8 mouse cellular contexts compared by ENCODE assay signal in genomic region chr9:40686421-40686899, GRCm38 (mm10). TPM values are rescaled to one million over a fixed set of nuclear protein-coding genes. Genes with fewer than 3 reads are reported as not detected.
DNase-seq lines count a peak whose midpoint lies in the region; ATAC-seq lines count a peak whose summit lies in the region.

No protein-coding gene starts in this region.

- H3K4me2 ChIP-seq in embryonic facial prominence, embryonic 12.5 days (replicated peaks), result peak overlapping the region; percentile 91

- peak overlapping the region; percentile 97 for H3K9ac ChIP-seq in embryonic facial prominence, embryonic 12.5 days

- no peaks in the 10 kb centered on the region for H3K27me3 ChIP-seq in embryonic facial prominence, embryonic 12.5 days
- H3K27me3 ChIP-seq in hindbrain, embryonic 10.5 days (ENCODE audit: insufficient read depth, poor library complexity, severe bottlenecking), result peaks cover 37% of the 10 kb centered on the region

- peak; percentile 12 for DNase-seq in layer of hippocampus, adult 11-12 months (ENCODE audit: low spot score)
- no peak for DNase-seq in layer of hippocampus, postnatal 25 days (ENCODE audit: extremely low spot score in 1 of 2, low spot score in 1 of 2)
- peak; percentile 12 for DNase-seq in Muller cell, postnatal 12 days (ENCODE audit: inconsistent ontology term)
- no peak for DNase-seq in hindbrain, embryonic 10.5 days (ENCODE audit: low spot score)
- peak; percentile 41 for DNase-seq in lung, postnatal 10 days
- no peak for DNase-seq in adrenal gland, postnatal 10 days

- peak; percentile 35 for ATAC-seq in embryonic facial prominence, embryonic 12.5 days (ENCODE audit: insufficient number of reproducible peaks, insufficient read depth, low FRiP score, low TSS enrichment)
- ATAC-seq in activated CD4-positive, CD25-positive, alpha-beta regulatory T cell, adult 4 months, result no peak

- H3K27ac ChIP-seq in embryonic facial prominence, embryonic 12.5 days, result peak overlapping the region; percentile 100
- H3K27ac ChIP-seq in hindbrain, embryonic 10.5 days, result peak overlapping the region; percentile 96

- no peaks in the 10 kb centered on the region for H3K36me3 ChIP-seq in embryonic facial prominence, embryonic 12.5 days
- no peaks in the 10 kb centered on the region for H3K36me3 ChIP-seq in hindbrain, embryonic 10.5 days

- no peaks in the 10 kb centered on the region for H3K9me3 ChIP-seq in embryonic facial prominence, embryonic 12.5 days
- no peaks in the 10 kb centered on the region for H3K9me3 ChIP-seq in hindbrain, embryonic 10.5 days

- under 1% methylated on average over 23 of the region's 23 CpGs for WGBS in embryonic facial prominence, embryonic 12.5 days
- under 1% methylated on average over 23 of the region's 23 CpGs for WGBS in hindbrain, embryonic 10.5 days

- H3K4me1 ChIP-seq in embryonic facial prominence, embryonic 12.5 days, result peaks cover 29% of the 10 kb centered on the region
- H3K4me1 ChIP-seq in hindbrain, embryonic 10.5 days (replicated peaks), result peaks cover 29% of the 10 kb centered on the region

- H3K4me3 ChIP-seq in embryonic facial prominence, embryonic 12.5 days, result peak overlapping the region; percentile 86
- peak overlapping the region; percentile 79 for H3K4me3 ChIP-seq in hindbrain, embryonic 10.5 days

RNA-seq across cellular contexts. Expression of gene Clmp, which starts 0.7 kb away (rescaled TPM):
- 10 to 100 TPM; 27.2 to 30.0 TPM for total RNA-seq in layer of hippocampus, postnatal 25 days (2021)
- 75.9 and 81.8 TPM in 2 replicates for polyA plus RNA-seq in embryonic facial prominence, embryonic 12.5 days (2016; fragmentation: Nextera tagmentation; extraction: Ambion mirVana)
- 33.7 and 37.0 TPM in 2 replicates for polyA plus RNA-seq in hindbrain, embryonic 10.5 days (2016; fragmentation: Nextera tagmentation; extraction: Ambion mirVana)
- total RNA-seq in adrenal gland, postnatal 10 days (2021), result 1 to 10 TPM; 8.5 to 9.0 TPM
- under 1 TPM in 1 of 2 experiments, not detected in 1; 0.19 TPM for polyA plus RNA-seq in activated CD4-positive, CD25-positive, alpha-beta regulatory T cell, adult 4 months (2017; shearing (Covaris generic))

RNA-seq across cellular contexts. Expression of gene Gm21915, which starts 16.0 kb away (rescaled TPM):
- not detected for total RNA-seq in layer of hippocampus, postnatal 25 days (2021)
- not detected in 2 replicates for polyA plus RNA-seq in embryonic facial prominence, embryonic 12.5 days (2016; fragmentation: Nextera tagmentation; extraction: Ambion mirVana)
- polyA plus RNA-seq in hindbrain, embryonic 10.5 days (2016; fragmentation: Nextera tagmentation; extraction: Ambion mirVana), result not detected in 2 replicates
- not detected for total RNA-seq in adrenal gland, postnatal 10 days (2021)
- not detected for polyA plus RNA-seq in activated CD4-positive, CD25-positive, alpha-beta regulatory T cell, adult 4 months (2017; shearing (Covaris generic))

Comparison
In these comparisons a context has a peak if more than half of its experiments do, and no peak if none do; other contexts are left out.
1. DNase-seq: peak in layer of hippocampus, adult 11-12 months (single experiment), Muller cell, postnatal 12 days (single experiment) and lung, postnatal 10 days (single experiment); none in layer of hippocampus, postnatal 25 days (0 of 2), hindbrain, embryonic 10.5 days (single experiment) and adrenal gland, postnatal 10 days (single experiment).
2. RNA of gene Clmp, which starts 0.7 kb away (polyA plus RNA-seq): 75.9 to 81.8 TPM in embryonic facial prominence, embryonic 12.5 days and 33.7 to 37.0 TPM in hindbrain, embryonic 10.5 days; 0.19 TPM in activated CD4-positive, CD25-positive, alpha-beta regulatory T cell, adult 4 months; every median in the first group is over 10 times any median in the second.